ENCODE assay signal across 10 mouse cellular contexts in the genomic region with DNA sequence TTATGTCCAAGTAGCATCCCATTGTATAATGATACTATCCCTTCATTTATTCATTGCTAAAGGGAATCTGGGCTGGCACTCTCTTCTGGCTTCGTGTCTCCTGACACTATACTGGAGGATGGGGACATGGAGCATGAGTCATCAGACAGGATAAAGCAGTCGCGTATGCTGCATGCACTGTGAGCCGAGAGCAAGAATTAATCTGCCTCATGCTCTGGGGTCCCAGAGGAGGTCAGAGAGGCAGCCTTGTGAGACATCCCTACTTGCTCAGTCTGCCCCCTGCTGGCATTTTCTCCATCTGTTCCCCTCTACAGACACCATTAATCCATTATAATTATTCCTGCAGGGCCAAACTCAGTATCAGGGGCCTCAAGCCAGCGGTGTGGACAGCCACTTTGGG.
DNase-seq lines count a peak whose midpoint lies in the region; ATAC-seq and TF ChIP-seq lines count a peak whose summit lies in the region.
"Had no signal": no experiment of that assay in that cellular context is flagged by ENCODE, and none has a peak within 500 bp of the region (broad histone marks: within the 10 kb centered on the region; RNA-seq: fewer than 3 reads in every experiment).

No protein-coding gene starts in this region.

- DNase-seq in hindbrain, embryonic 11.5 days (ENCODE audit: low spot score), result peak; percentile 32
- DNase-seq in hindbrain, embryonic 14.5 days (ENCODE audit: low spot score), result no peak
- DNase-seq in lung, postnatal 0 days (ENCODE audit: low spot score), result no peak
- no peak for DNase-seq in lung, postnatal 25 days (ENCODE audit: low spot score)
- DNase-seq in MN1 (ENCODE audit: low spot score), result peak; percentile 23
- DNase-seq in mesoderm, embryonic 11.5 days (ENCODE audit: low read depth, low spot score), result peak; percentile 20
- DNase-seq in Muller cell, postnatal 12 days (ENCODE audit: inconsistent ontology term), result no peak
- DNase-seq in forebrain, embryonic 10.5 days (ENCODE audit: extremely low spot score, low spot score), result no peak

- no peaks in the 10 kb centered on the region for H3K36me3 ChIP-seq in hindbrain, embryonic 11.5 days (ENCODE audit: control insufficient read depth, insufficient read depth, low read length)
- no peaks in the 10 kb centered on the region for H3K36me3 ChIP-seq in hindbrain, embryonic 14.5 days (replicated peaks; ENCODE audit: control insufficient read depth, insufficient read depth)
- H3K36me3 ChIP-seq in lung, postnatal 0 days (ENCODE audit: insufficient read depth, low read length), result no peaks in the 10 kb centered on the region
- no peaks in the 10 kb centered on the region for H3K36me3 ChIP-seq in forebrain, embryonic 10.5 days (replicated peaks)
- H3K36me3 ChIP-seq: forebrain, embryonic 15.5 days; lung, embryonic 15.5 days had no signal

- no peak overlapping the region for H3K4me3 ChIP-seq in hindbrain, embryonic 11.5 days (ENCODE audit: low read depth, low read length)
- no peak overlapping the region for H3K4me3 ChIP-seq in hindbrain, embryonic 14.5 days (replicated peaks; ENCODE audit: low read length)
- no peak overlapping the region for H3K4me3 ChIP-seq in lung, postnatal 0 days (ENCODE audit: low read depth, low read length)
- no peak overlapping the region for H3K4me3 ChIP-seq in forebrain, embryonic 10.5 days
- H3K4me3 ChIP-seq: forebrain, embryonic 15.5 days; lung, embryonic 15.5 days had no signal

- H3K4me1 ChIP-seq in hindbrain, embryonic 11.5 days (replicated peaks; ENCODE audit: control insufficient read depth, insufficient read depth, low read length), result no peaks in the 10 kb centered on the region
- no peaks in the 10 kb centered on the region for H3K4me1 ChIP-seq in hindbrain, embryonic 14.5 days (replicated peaks; ENCODE audit: control insufficient read depth, insufficient read depth, low read length)
- H3K4me1 ChIP-seq in lung, postnatal 0 days (ENCODE audit: insufficient read depth, low read depth, low read length), result no peaks in the 10 kb centered on the region
- H3K4me1 ChIP-seq in forebrain, embryonic 10.5 days, result peaks cover 4% of the 10 kb centered on the region; the same call in 1 of the 2 replicates
- H3K4me1 ChIP-seq: lung, embryonic 15.5 days had no signal

- no peak overlapping the region for H3K4me2 ChIP-seq in hindbrain, embryonic 11.5 days (replicated peaks; ENCODE audit: low read depth, low read length)
- H3K4me2 ChIP-seq in hindbrain, embryonic 14.5 days (replicated peaks), result no peak overlapping the region
- no peak overlapping the region for H3K4me2 ChIP-seq in lung, postnatal 0 days (replicated peaks; ENCODE audit: low read depth, low read length)
- H3K4me2 ChIP-seq: forebrain, embryonic 15.5 days; lung, embryonic 15.5 days had no signal

- no peaks in the 10 kb centered on the region for H3K27me3 ChIP-seq in hindbrain, embryonic 11.5 days (ENCODE audit: control insufficient read depth, insufficient read depth, low read length)
- no peaks in the 10 kb centered on the region for H3K27me3 ChIP-seq in hindbrain, embryonic 14.5 days (ENCODE audit: control insufficient read depth, insufficient read depth, low read length)
- H3K27me3 ChIP-seq in lung, postnatal 0 days (replicated peaks; ENCODE audit: insufficient read depth, low read length), result no peaks in the 10 kb centered on the region
- H3K27me3 ChIP-seq in forebrain, embryonic 10.5 days (ENCODE audit: poor library complexity, severe bottlenecking), result no peaks in the 10 kb centered on the region
- H3K27me3 ChIP-seq: forebrain, embryonic 15.5 days; lung, embryonic 15.5 days had no signal

- 0 out of 2 replicates have a peak, but pooled peaks have one; percentile 34 for ATAC-seq in hindbrain, embryonic 11.5 days (ENCODE audit: low FRiP score)
- ATAC-seq in hindbrain, embryonic 14.5 days (ENCODE audit: low FRiP score), result no peak
- no peak for ATAC-seq in lung, postnatal 0 days
- ATAC-seq: forebrain, embryonic 15.5 days had no signal

- no peak for TF ChIP-seq EP300 in lung, postnatal 0 days (IDR thresholded peaks at IDR 0.05)

- peak; percentile 27 for TF ChIP-seq CTCF in lung, postnatal 0 days (IDR thresholded peaks at IDR 0.05)

- 53% methylated on average over 5 of the region's 5 CpGs for WGBS in hindbrain, embryonic 11.5 days
- WGBS in hindbrain, embryonic 14.5 days, result 31% methylated on average over 5 of the region's 5 CpGs
- 53% methylated on average over 5 of the region's 5 CpGs for WGBS in lung, postnatal 0 days
- WGBS in forebrain, embryonic 10.5 days, result 67% methylated on average over 5 of the region's 5 CpGs

- H3K27ac ChIP-seq in hindbrain, embryonic 11.5 days (ENCODE audit: low read depth, low read length), result no peak overlapping the region
- no peak overlapping the region for H3K27ac ChIP-seq in hindbrain, embryonic 14.5 days
- H3K27ac ChIP-seq in lung, postnatal 0 days (ENCODE audit: low read length), result no peak overlapping the region
- no peak overlapping the region for H3K27ac ChIP-seq in forebrain, embryonic 10.5 days
- H3K27ac ChIP-seq: forebrain, embryonic 15.5 days; lung, embryonic 15.5 days had no signal

- no peak overlapping the region for H3K9ac ChIP-seq in hindbrain, embryonic 11.5 days (ENCODE audit: low read depth, low read length)
- no peak overlapping the region for H3K9ac ChIP-seq in hindbrain, embryonic 14.5 days
- H3K9ac ChIP-seq in lung, postnatal 0 days (replicated peaks; ENCODE audit: low read depth), result no peak overlapping the region
- H3K9ac ChIP-seq: forebrain, embryonic 15.5 days; lung, embryonic 15.5 days had no signal

- H3K9me3 ChIP-seq in hindbrain, embryonic 11.5 days (ENCODE audit: control insufficient read depth, low read length), result no peaks in the 10 kb centered on the region
- H3K9me3 ChIP-seq in hindbrain, embryonic 14.5 days (ENCODE audit: control insufficient read depth, low read length), result no peaks in the 10 kb centered on the region
- H3K9me3 ChIP-seq in lung, postnatal 0 days (ENCODE audit: low read length), result no peaks in the 10 kb centered on the region
- H3K9me3 ChIP-seq in forebrain, embryonic 10.5 days, result no peaks in the 10 kb centered on the region
- H3K9me3 ChIP-seq: forebrain, embryonic 15.5 days; lung, embryonic 15.5 days had no signal

Comparison
In these comparisons a context has a peak if more than half of its experiments do, and no peak if none do; other contexts are left out.
1. DNase-seq: peak in hindbrain, embryonic 11.5 days (single experiment), MN1 (single experiment) and mesoderm, embryonic 11.5 days (single experiment); none in hindbrain, embryonic 14.5 days (single experiment), lung, postnatal 0 days (single experiment), lung, postnatal 25 days (single experiment), Muller cell, postnatal 12 days (single experiment) and forebrain, embryonic 10.5 days (single experiment).